Mouse (Mus musculus): ENCODE data around the gene Erp27.
"Not testable (repeated sequence)": the region's sequence is repeated elsewhere in the genome, so short reads cannot be mapped to it uniquely, and the experiment has no call there.

The Erp27 gene

DNA sequence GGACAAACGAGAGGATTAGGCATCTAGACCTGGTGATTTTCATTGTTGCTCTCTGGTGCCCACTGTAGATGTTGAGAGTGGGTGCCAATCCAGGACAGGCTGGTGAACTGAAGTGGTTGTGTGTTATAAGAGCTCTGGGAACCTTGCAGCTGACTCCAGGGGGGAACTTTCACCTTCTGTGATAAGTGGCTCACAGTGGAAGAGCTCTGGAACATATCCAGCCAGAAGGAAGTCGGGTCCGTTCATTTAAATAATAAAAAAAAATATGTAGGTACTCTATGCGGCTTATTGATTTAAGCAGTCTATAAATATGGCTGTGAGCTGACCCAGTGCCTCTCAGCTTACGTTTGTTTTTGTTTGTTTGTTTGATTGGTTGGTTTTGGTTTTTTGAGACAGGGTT lies at the start of gene Erp27:
Gene Erp27 (minus strand): TSS at position 101 of the 400 bp plus-strand sequence.
- no peak for DNase-seq (ENCODE audit: low spot score)

DNA sequence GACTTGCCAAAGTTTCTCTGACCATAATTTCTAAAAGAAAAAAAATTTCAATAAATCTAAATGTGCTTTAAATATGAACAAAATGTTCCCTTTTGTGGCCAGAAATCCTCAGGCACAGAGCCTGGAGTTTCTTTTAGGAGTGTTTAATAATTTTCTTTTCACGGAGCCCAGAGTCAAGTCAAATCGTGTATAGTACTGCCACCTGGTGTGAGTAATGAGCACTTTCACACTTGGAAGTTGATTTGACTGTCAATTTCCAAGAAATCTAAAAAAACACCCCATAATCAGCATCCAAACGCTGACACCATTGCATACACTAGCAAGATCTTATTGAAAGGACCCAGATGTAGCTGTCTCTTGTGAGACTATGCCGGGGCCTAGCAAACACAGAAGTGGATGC lies 46.9 kb upstream of the Erp27 start:
- not testable (repeated sequence) for DNase-seq (ENCODE audit: low spot score)

DNA sequence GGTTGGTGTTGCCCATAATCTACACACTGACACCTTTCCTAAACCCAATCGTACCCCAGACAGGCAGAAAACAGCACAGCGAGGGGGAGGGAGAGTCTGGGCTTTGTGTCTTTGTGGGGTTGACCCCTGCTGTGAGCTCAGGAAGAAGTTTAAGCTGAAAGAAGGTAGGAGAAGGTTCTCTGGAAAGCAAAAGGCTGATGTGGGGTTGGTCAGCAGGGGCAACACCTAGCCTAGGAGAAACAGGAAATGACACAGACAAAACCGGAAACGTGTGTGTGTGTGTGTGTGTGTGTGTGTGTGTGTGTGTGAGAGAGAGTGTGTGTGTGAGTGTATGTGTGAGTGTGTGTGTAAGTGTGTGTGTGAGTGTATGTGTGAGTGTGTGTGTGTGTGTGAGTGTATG lies 45.5 kb upstream of the Erp27 start:
- DNase-seq (ENCODE audit: low spot score): no peak

DNA sequence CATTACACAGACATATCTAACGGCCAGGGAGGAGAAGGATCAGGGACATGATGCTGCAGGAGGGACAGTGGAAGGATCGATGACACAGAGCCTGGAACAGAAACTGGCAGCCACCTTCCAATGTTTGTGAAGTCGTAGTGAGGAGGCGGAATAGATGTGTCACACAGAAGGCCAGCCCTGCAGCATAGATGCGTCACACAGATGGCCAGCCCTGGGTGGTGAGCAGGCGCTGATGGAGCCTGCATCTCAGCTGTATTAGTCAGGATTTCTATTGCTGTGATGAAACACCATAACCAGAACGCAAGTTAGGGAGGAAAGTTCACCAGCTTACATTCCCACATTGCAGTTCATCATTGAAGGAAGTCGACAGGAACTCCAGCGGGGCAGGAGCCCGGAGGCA lies 43.9 kb upstream of the Erp27 start:
- no peak for DNase-seq (ENCODE audit: low spot score)

DNA sequence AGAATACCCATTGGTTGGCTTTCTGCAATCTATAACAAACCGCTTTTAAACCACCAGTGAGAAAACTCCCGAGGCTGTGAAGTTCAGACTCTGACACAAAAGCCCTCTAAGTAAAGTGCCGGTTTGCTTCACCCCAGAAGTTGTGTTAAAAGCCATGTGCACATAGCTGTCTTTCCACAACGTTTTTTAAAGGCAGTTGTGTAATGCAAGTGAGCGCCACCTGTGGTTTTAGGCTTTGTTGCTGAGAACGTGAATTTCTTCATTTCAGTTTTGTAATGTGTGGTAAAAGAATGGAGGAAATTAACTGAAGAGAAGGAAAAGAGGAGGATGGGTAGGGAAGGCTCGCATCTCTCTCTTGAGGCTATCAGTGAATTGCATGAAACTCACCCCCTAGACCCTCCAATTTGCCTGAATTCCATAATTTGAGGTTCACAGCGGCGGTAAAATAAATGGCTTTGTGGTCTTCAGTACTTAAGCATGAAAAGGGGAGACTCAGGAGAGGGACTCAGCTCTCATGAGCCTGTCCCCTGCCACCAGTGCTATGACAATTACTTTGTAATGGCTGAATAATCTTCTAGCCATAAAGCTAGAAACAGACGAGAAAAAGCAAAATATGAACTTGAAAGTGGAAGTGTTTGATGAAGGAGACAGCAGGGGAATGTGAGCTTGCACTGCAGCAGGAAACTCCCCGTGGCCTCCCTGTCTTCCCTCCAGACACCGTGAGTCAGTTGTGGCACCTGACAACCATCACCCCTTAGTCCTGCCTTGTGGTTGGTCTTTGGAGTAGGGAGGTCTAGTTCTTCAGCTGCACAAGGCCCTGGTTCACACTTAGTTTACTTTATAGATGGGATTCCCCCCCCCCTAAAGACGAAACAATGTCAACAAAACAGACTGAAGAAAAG lies 42.9 kb upstream of the Erp27 start:
- DNase-seq (ENCODE audit: low spot score): no peak

DNA sequence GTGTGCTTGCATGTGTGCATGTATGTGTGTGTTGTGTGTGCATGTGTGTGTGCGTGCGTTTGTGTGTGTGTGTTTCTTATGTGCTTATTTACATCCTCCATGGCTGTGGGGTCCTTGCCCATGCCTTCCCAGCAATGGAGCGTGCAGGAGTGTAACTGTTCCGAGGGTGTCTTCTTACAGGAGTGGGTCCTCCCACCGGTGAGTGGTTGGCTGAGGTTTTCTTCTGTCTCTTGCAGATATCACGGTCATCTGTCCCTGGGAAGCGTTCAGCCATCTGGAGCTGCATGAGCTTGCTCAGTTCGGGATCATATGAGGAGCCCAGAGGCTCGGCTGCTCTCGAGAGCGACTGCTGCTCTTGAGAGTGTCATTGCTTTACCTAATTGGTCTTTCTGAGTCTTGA lies 41.0 kb upstream of the Erp27 start:
- no peak for DNase-seq (ENCODE audit: low spot score)

DNA sequence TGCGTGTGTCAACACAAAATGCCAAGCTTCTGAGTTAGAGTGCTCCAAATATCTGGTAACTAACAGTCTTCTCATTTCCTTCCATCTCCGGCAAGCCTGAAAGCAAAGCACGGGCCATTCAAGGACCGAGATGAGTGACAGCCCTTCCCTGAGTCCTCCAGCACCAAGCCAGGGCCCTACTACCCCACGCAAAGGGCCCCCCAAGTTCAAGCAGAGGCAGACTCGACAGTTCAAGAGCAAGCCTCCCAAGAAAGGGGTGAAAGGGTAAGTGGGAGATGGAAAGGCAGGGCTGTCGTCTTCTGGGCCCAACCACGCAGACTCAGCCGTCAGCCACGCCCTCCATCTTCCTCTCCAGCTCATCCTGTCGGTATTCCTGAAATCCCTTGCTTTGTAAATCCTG lies 37.2 kb upstream of the Erp27 start:
- DNase-seq (ENCODE audit: low spot score): no peak

DNA sequence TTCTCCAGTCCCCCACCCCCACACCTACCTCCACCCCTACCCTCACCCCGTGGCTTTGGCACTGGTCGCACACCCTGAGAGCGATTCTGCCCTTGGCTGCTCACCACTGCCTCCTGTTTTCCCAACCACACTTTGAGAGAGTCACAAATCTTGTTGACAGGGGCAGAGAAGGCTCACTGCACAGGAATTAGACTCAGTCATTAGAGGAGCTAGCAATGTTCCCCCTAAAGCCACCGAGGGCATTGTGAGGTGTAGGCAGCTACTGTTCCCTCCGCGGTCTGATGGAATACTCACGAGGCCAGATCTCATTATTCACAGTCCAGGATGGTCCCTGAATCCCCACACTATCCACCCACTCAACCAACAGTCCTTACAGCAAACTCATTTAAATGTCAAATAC lies 35.1 kb upstream of the Erp27 start:
- DNase-seq (ENCODE audit: low spot score): no peak

DNA sequence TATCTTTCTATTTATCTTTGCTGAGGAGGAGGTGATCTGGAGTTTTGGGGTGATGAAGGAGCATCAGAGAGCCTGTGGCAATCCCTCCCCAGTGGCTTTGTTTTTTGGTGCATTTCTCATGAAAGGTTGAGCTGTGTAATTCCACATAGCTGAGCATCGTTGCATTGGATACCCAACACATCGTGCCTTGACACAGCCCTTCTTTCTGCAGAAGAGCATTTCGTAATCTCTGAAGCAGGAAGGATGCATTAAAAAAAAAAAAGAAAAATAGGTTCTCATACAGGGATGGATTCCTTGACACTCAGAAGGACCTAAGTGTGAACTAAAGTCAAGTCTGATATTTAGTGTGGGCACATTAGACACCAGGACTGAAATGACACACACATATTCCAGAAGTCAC lies 33.3 kb upstream of the Erp27 start:
- no peak for DNase-seq (ENCODE audit: low spot score)

DNA sequence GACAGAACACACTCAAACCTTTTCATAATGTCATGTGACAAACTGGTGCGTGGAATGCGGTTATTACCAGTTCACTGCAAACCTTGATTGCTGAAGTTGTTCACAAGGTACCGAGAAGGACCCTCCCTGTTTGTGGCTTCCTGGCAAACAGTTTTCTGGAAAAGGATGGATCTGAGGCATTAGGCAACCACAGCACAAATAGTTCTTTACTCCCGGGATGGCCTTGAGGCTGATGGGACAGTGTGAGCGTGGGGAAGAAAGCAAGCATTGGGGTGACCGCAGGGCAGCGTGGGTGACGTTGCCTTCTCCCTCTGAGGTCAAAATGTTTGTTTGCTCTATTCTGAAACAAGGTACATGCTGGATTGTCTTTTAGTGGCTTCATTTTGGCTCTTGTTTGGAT lies 32.7 kb upstream of the Erp27 start:
- DNase-seq (ENCODE audit: low spot score): no peak

DNA sequence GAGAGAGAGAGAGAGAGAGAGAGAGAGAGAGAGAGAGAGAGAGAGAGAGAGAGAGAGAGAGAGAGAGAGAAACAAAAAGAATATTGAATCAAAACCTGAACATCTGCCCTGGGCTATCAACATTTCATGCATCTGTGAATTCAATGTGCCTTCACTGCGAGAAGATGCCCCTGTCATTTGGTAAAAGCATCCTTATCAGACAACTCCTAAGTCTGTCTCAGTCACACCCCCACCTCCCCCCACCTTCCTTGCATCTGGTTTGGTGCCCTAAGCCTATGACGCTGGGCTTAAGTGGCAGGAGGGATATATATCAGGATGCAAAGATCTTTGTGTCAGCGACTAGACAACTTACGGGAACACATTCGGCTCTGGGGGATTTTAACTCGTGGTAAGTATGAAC lies 32.2 kb upstream of the Erp27 start:
- no peak for DNase-seq (ENCODE audit: low spot score)

DNA sequence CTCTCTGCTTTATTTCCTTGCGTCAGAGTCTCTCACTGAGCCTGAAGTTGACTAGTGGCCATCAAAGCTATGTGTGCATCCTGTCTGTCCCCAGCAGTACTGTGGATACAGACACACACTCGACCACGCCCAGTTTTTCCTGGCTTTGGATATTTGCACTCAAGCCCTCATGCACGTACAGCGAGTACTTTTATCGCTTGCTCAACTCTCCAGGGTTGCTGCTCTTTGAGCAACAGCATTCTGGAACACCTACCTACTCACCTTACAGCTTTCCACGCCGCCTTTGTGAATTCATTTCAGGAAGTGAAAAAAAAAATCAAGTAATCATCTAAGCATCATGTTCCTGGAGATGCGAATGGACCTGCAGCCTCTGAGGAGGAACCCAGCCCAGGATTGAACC lies 30.9 kb upstream of the Erp27 start:
- DNase-seq (ENCODE audit: low spot score): no peak

DNA sequence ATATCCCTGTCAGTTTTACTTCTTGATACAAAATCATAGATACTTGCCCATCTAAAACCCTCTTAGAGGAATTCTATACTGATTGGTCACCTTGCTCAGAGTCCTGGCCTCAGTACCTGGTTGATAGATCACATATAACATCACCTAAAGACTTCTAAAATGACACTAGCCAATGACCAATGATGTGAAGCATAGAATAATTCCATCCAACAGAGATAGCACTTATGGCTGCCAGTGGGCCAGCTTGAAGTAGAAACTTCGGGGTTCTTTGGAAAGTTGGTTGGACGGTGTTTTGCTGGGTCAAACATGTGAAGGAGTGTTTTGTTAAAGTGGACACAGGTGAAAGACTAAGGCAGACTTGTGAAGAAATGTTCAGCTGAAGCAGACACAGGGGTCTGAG lies 28.2 kb upstream of the Erp27 start:
- DNase-seq (ENCODE audit: low spot score): no peak

DNA sequence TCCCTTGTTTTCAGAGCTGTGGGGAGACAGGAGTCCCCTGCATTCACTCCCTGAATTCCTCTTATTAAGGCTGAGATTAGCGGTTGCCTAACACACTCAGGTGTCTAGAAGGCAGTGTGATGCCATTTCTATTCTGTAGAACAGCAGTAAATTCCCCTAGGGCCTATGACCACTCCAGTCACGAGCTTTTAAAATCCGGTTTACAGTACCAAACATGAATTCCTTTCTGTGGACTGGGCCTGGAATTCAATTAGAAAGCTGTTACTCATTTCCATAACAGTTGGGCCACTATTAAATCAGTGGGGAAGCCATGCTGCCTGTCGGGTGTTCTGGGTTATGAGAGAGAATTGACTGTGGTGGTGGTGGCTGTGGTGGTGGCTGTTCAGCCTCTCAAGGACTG lies 25.7 kb upstream of the Erp27 start:
- DNase-seq (ENCODE audit: low spot score): no peak

DNA sequence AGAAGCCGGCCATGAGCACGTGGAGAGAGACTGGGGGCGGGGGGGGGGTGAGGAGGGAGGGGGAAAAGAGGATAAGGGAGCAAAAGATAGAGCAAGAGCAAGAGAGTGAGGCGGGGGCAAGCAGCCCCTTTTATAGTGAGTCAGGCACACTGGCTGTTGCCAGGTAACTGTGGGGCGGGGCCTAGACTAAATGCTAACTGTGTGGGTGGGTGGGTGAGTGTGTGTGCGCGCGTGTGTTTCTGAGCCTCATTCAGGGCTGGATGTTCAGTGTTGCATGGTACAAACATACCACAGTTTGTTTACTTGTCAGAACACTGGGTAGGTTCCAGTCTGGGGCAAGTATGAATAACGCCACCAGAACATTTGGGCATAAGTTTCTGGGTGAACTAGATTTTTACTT lies 25.0 kb upstream of the Erp27 start:
- no peak for DNase-seq (ENCODE audit: low spot score)

DNA sequence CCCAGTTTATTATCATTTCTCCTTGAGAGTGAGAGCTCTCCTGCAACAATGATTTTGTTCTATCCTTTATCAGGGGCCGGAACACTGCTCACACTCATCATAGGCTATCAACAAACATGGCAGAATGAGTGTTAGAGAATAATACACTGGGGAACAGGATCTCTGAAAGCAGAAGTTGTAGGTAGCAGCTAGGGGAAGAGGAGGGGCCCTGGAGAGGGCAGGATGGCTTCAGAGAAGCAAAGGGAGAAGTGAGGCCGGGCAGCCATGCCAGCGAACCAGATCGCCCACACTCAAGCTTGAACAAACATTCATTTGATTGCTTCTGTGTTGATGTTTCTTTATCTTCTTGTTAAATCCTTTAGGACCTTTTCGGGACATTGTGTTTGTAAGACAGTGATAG lies 24.3 kb upstream of the Erp27 start:
- no peak for DNase-seq (ENCODE audit: low spot score)

DNA sequence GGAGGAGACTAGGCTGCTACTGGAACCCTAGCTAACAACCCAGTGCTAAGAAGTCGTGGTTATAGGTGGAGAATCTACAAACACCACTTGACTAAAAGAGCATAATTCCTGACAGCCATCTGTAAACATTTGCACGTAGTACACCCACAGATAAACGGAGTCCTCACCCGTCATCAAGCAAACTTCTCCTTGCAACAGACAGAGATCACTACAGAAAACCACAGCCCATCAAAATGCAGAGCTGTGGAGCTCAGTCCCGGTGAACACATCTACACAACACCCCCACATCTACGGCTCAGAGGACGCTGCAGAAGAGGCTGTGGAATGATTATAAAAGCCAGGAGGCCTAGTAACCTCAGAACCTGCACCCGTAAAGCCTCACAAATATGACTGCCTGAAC lies 22.5 kb upstream of the Erp27 start:
- no peak for DNase-seq (ENCODE audit: low spot score)

DNA sequence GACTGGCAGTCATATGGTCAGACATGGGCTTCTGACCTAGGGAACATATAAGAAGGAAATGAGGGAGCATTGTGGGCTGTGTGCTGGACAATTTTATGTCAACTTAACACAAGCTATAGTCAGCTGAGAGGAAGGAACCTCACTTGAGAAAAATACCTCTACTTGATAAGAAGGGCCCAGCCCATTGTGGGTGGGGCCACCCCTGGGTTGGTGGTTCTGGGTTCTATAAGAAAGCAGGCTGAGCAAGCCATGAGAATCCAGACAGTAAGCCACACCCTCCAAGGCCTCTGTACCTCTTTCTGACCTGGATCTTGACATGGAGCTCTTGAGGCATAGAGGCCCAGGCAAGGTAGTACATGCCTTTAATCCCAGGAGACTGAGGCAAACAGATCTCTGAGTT lies 21.4 kb upstream of the Erp27 start:
- DNase-seq (ENCODE audit: low spot score): no peak

DNA sequence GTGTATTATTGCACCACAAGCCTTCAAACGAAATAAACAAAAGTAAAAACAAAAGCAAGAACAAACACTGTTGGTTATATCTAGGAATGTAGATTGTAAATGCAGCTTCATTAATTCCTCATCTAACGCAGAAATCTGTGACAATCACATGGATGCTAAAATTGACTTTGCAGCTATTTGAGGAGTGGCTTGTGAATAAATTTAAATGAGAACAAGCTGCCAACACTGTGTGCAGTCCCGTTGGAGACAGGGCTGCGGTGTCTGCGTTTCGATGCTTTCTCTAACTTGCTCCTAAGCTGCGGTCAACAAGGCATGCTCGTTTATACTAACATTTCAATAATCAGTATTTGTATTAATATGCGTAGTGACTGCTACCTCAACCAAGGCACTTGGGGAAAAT lies 20.3 kb upstream of the Erp27 start:
- no peak for DNase-seq (ENCODE audit: low spot score)

DNA sequence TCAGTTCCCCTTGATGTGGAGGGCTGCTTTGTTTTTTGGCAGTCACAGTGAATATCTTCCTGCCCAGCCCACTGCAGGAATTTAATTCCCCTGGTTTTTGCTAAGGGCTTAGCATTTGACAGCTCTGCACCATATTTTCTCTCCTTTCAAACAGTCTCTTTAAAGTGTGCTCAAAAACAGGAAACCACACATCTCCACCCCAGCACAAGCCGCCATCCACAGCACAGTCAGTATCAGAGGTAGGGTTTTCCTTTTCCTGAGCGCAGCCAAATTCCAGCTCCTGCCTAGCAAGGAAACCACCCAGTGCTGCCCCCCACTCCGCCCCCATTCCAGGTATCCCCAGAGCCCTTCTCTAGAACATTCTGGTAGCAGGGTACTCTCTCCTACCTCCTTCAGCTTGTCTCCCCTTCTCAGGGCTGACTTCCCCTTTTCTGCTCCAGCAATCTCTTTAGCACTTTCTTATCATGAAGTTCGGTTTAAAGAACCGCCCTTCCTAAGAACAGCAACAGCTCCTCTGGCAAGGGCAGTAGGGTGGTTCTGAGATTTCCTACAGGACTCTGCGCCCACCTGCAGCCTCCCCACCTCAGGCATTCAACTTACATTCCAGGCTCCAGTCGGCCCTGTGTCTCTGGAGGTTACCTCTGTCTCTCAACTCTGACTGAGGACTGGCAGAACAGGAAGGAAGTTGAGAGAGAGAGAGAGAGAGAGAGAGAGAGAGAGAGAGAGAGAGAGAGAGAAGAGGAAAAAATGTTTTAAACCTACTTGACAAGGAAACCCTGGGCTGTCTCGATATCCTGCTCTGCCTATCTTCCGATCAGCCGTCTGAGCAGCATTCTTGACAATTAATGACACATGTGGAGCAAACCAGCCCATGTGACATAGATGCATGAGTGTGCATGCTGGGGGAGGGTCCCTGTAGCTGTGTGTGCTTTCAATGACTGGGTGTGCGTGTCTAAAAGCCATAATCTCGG lies 19.4 kb upstream of the Erp27 start, which contains the start of gene Arhgdib:
Gene Arhgdib (minus strand): TSS at position 849 of the 971 bp plus-strand sequence.
- no peak for DNase-seq (ENCODE audit: low spot score)

DNA sequence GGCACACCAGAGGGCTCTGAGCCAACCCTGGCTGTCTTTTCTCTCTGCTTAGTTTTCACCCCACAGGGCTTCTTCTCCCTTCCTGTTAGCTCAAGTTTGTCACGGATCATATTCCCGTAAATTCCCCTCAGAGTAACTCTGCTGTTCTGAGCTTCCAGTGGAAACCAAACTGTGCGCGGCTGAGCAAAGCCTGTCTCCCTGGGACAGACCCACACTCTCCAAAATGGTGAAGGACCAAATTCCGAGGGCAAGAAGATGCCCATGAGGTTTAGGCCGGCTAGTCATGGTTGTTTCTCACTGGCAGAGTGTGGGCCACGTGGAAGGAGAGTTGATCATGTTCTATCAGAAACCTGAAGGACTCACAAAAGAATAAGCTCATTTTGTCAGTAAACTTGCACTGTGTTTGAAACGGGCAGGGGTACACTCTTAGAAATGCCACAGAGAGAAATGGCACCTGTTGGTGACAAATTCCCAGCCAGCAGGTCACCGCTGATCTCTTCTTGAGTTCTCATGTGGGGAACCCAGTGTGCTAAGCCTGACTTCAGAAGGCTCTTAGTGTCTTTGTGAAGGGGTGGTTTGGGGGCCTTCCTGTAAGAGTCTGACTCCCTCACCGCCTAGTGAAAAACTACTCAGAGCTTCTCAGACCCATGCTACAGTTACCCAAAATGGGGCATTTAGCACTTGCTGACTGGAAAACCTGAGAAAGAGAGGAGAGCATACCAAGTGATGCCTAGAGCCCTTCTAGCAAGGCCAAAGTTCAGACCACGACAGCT lies 18.4 kb upstream of the Erp27 start:
- no peak for DNase-seq (ENCODE audit: low spot score)
